Mouse (Mus musculus): ENCODE measurements at regions not wholly inside any gene's neighbourhood (a gene's known extent, or its start where the extent isn't known, plus 50 kb on each side); places are given as distances from the start of the nearest gene placed in this dataset.

DNA sequence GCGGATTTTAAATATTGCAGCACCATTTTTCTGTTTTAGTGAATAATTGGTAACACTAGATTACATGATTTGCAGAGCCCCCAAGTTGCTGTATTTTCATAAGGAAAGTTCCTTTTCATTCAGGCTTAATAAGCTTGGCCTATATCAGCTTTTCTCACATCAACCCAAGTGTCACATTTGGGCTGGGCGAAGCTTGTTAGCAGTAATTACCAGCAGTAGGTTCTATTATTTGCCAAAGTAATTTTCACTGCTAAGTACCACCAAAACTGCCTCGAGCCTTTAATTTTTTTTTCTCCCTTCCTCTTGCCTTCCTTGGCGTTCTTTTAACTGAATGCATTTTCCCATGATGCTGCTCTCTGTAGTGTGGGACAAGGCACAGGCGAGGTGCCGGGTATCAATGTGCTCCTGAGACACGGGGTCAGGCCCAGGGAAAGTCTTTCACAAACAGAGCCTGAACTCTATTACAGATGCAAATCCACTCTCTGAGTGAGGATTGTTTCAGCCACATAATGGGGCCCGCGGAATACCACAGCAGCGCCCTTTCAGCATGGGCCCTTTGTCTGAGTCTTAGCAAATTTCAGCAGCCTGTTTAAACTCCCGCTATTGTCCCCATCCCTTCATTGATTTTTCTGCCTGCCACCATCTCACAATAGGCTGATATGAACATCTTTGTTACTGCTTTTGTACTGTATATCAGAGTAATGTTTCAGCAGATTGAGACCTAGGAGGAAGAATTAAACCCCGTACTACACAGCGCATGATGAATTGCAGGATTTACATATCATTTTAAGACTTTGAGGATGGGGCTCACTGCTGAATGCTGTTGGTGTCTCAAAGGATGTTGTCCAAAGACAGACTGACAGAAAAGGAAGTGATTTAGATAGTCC, 205.1 kb upstream of the Epha3 start:
- ATAC-seq (replicated peaks; ENCODE audit: poor library complexity) = no peak

DNA sequence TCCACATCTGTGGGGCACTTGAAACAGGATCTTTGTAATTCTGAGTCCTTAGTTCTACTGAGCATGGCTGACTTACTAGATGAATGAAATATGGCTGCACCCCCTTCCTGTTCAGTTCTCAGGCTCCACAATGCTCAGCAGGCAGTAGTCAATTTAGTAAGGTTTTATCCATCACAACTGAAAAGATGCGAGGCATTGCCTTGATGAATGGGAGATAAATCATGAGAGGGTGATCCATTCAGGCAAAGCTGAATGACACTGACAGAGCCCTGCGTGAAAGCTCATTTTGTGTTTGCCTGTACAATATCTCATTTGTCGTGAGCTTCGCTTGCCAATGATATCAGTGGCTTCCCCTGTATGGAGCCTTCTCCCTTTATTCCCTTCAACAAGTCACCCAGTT, 198.6 kb upstream of the Epha3 start:
- no peak for ATAC-seq (replicated peaks; ENCODE audit: poor library complexity)

DNA sequence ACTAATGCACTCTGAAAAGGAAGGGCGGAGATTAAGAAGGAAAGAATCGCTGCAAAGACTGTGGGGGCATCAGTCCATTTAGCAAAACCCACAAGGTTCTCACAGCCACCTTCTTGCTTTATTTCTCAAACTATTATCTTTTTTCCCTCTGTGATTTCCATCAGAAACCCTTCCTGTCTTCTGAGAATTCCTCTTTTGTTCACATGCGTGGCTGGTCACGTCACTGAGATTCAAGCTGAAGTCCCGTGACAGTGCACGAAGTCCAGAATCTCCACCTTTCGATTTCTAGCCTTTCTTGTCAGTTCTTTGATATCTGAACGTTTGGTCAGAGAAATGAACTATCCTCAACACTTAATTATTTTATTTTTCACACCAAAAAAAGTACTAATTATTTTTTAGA, 194.7 kb upstream of the Epha3 start:
- ATAC-seq (replicated peaks; ENCODE audit: poor library complexity) = no peak

DNA sequence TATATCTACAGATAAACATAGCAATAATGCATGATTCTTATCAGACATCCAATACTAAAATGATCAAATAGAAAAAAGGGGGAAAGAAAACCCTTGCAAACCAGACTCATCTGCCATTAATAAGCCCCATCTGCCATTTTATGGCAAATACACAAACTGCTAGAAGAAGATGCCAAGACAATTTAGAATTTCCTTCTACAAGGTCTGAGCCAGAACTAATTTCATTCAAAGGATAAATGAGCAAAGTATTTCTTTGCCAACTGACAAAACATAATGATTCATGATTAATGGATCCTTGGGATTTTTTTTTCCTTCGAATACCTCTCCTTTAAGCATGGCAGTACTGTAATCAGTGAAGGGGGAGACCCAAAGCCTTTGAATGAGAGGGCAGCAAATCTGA, 190.4 kb upstream of the Epha3 start:
- no peak for ATAC-seq (replicated peaks; ENCODE audit: poor library complexity)

DNA sequence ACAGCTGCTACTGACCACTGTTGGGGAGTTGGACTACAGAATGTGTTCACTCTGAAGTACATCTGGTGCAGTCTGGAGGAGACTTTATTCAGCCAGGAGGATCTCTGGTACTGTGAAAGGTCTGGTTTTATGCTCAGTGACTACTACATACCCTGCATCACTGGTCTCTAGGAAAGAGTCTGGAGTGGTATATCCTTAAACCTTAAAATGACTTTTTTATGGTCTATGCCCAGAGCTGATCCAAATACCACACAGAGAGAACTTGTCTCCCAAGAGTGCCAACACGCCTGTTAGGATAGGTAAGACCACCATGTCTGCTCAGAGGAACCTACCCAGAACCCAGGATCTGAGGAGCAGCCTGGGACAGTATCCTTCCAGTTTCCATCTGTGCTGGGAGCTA, 184.1 kb upstream of the Epha3 start:
- ATAC-seq (replicated peaks; ENCODE audit: poor library complexity) = no peak

DNA sequence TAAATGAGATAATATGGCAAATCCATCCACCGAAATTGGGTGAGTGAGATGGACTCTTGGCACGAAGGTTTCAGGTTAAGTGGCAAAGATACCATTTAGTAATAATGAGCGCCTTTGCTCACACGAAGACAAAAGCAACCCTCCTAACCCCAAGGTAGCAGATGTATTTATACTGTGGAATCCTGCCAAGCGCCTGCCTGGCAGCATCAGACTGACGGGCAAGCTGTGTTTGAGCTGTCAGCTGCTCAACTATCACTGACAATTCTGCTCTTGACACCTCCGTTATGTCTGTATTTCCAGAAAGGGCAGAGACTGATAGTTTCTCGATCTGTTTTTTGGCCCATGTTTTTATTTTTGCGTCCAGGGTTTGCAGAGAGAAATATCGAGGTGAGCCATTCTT, 169.1 kb upstream of the Epha3 start:
- no peak for ATAC-seq (replicated peaks; ENCODE audit: poor library complexity)

DNA sequence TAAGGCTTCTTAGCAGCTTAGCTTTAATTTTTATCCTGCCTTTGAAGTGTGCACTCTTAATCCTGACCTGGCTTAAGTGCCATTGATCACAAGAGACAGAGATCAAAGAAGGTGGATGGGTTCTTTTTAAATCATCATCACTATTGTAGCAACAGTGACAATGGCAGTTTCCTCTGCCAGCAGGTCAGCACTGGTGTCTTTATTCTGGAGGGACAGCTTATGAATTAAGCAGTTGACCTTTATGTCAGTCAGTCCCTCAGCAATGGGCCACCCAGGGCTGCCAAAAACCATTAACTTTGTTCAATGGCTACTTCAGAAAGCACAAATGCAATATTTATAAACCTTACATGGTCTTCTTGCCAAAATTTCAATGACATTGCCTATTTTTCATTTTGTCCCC, 160.0 kb upstream of the Epha3 start:
- ATAC-seq (replicated peaks; ENCODE audit: poor library complexity) = no peak

DNA sequence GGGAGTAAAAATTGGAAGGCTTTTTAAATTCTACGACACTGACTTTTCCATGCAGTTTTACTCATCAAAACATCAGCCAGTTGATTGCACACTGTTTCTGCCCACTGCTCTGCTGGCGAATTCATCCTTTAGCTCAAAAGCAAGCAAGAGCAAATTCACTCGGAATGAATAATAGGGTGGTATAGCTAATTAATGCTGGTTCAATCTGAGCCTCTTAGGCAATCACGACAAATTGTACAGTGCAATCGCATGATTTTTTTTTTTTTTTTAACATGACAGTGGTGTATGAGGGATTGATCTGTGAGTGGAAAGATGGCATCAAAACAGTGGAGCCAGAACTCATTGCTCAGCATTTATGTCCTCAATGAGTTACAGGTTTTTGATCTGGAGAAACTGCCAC, 136.9 kb upstream of the Epha3 start:
- ATAC-seq (replicated peaks; ENCODE audit: poor library complexity) = no peak

DNA sequence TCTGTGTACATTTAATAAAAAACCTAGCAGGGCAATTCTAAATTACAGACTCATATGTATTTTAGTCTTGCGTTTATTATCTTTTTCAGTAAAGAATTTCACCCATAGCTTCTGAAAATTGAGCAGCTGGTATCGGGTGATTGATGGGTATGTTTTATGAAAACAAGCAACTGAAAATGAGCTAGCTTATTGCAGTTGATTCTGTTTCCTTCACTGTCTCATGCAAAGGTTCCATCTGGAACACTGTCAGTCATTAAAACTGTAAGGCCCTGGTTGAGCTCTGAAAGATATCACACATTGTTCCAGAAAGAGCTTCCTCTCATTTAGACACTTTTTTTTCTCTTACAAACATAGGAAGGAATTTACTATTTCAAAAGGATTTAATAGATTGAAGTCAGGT, 103.4 kb upstream of the Epha3 start:
- ATAC-seq (replicated peaks; ENCODE audit: poor library complexity) = no peak

DNA sequence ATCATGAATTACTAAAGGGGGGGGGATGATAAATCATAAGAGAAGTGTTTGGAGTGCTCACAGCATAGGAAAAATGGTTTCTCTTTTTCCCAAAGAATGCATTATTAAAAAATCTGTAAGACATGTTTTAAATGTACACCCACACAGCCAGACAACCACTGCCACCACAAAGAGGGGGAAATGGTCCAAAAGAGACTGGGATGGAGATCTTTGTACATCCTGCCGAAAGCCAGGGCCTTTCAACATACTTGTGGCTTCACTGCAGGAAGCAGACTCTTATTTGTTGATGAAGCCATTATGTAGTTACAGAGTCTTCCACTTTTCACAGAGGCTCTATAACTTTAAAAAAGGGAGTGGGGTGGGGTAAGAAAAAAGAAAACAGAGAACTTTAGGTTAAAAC, 96.8 kb upstream of the Epha3 start:
- no peak for ATAC-seq (replicated peaks; ENCODE audit: poor library complexity)

DNA sequence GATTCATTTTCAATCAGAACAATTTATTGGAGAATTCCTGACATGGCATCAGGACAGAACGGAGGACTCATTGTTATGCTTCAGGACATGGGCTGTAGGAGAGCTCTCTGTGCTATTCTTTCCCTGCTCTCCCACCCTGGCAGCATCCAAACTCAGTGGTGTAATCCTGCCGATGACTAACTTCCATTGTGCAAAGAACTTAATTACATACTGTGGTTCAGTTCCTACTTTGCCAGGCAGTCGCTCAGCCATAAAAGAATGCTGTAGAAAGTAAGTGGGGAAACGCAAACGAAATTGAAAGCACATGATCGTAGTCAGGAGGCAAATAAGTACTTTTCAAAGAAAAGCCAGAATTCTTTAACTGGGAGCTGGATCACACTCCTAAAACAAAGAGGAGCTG, 94.2 kb upstream of the Epha3 start:
- ATAC-seq (replicated peaks; ENCODE audit: poor library complexity) = 0 out of 2 replicates have a peak, but pooled peaks have one; percentile 20

DNA sequence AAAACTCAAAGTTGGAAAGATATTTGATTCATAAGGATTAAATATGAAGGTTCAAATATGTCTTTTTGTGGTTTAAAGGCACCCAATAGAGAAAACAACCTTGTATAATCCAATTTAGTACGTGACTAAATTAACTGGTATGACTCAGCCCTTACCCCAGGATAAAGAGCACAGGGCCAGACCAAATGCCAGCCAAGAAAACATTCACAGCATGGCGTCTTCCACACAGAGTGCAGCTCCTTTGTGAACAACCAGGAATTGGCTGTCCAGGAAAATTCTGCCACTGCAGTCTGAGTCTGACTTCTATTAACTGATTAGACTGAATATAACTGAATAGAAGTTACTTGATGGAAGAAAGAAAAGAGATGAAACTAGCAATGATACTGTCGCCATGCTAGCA, 61.2 kb upstream of the Epha3 start:
- no peak for ATAC-seq (replicated peaks; ENCODE audit: poor library complexity)

DNA sequence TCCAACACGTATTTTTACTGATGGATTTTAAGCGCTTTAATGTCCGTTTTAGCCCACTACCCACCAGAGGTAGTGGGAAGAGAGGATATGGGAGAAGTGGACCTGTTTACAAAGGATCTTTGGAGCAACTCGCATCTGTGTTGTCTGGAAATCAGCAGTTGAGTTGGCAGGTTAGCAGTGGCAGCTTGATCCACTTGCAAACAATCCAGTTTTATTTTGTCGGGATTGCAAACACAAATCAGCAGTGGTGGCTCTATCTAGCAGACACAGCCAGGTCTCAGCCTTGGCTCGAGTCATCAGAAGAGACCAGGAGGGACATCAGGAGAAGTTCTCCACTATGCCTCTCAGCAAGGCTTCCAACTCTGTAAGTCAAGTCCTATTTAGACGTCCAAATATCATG, 57.2 kb upstream of the Epha3 start:
- no peak for ATAC-seq (replicated peaks; ENCODE audit: poor library complexity)

All from megakaryocyte progenitor cell, adult 5-6 weeks (primary cell).